Comparison of ENCODE assay signal across 8 mouse cellular contexts in the genomic region with DNA sequence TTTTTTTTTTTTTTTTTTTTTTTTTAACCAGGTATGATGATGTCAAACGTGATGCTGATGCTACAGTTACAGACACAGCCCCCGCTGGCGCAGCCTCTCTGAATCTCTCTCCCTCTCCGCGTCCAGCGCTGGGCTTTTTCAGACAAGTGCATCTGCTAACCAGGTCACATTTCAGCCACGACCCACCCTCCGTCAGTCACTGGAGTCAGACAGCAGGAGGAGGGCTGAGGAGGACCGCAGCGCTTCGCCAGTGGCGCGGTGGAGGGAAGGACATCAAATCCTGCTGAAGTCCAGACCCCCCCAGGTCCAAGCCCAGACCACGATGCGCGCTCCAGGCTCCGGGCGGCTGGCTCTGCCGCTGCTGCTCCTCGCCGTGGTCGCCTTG. TPM values are rescaled to one million over a fixed set of nuclear protein-coding genes. Genes with fewer than 3 reads are reported as not detected.
DNase-seq lines count a peak whose midpoint lies in the region; ATAC-seq and TF ChIP-seq lines count a peak whose summit lies in the region.

A gene (plus strand): TSS at position 74 of the 385 bp plus-strand sequence.

- 4% methylated on average over 22 of the region's 22 CpGs for whole genome bisulfite sequencing in liver, adult 2 months
- WGBS in hindbrain, embryonic 15.5 days, result under 1% methylated on average over 22 of the region's 22 CpGs
- WGBS in limb, embryonic 12.5 days, result under 1% methylated on average over 22 of the region's 22 CpGs
- under 1% methylated on average over 22 of the region's 22 CpGs for WGBS in midbrain, embryonic 16.5 days

- H3K9me3 ChIP-seq in hindbrain, embryonic 15.5 days, result no peaks in the 10 kb centered on the region
- no peaks in the 10 kb centered on the region for H3K9me3 ChIP-seq in limb, embryonic 12.5 days
- H3K9me3 ChIP-seq in midbrain, embryonic 16.5 days (replicated peaks; ENCODE audit: control insufficient read depth, low read length, poor library complexity, severe bottlenecking), result no peaks in the 10 kb centered on the region

- peaks cover 19% of the 10 kb centered on the region for H3K27me3 ChIP-seq in liver, adult 2 months (ENCODE audit: control insufficient read depth, insufficient read depth, low read length)
- no peaks in the 10 kb centered on the region for H3K27me3 ChIP-seq in hindbrain, embryonic 15.5 days
- H3K27me3 ChIP-seq in limb, embryonic 12.5 days, result peaks cover 73% of the 10 kb centered on the region
- H3K27me3 ChIP-seq in midbrain, embryonic 16.5 days (ENCODE audit: control insufficient read depth, insufficient read depth, low read depth, low read length), result no peaks in the 10 kb centered on the region

- no peaks in the 10 kb centered on the region for H3K36me3 ChIP-seq in liver, adult 2 months (ENCODE audit: control insufficient read depth, insufficient read depth, low read length)
- H3K36me3 ChIP-seq in hindbrain, embryonic 15.5 days, result no peaks in the 10 kb centered on the region
- H3K36me3 ChIP-seq in limb, embryonic 12.5 days, result no peaks in the 10 kb centered on the region
- no peaks in the 10 kb centered on the region for H3K36me3 ChIP-seq in midbrain, embryonic 16.5 days (ENCODE audit: control insufficient read depth, insufficient read depth, low read length)

- peak within 1 kb of the TSS; percentile 89 for H3K4me2 ChIP-seq in hindbrain, embryonic 15.5 days
- H3K4me2 ChIP-seq in limb, embryonic 12.5 days, result peak within 1 kb of the TSS; percentile 98
- H3K4me2 ChIP-seq in midbrain, embryonic 16.5 days (ENCODE audit: low read length), result peak within 1 kb of the TSS; percentile 91

- H3K4me3 ChIP-seq in liver, adult 2 months (ENCODE audit: insufficient read depth, low read depth, low read length), result peak within 1 kb of the TSS; percentile 38; the same call in 1 of the 2 replicates
- peak within 1 kb of the TSS; percentile 88 for H3K4me3 ChIP-seq in hindbrain, embryonic 15.5 days
- peak within 1 kb of the TSS; percentile 61 for H3K4me3 ChIP-seq in limb, embryonic 12.5 days (replicated peaks)
- H3K4me3 ChIP-seq in midbrain, embryonic 16.5 days (ENCODE audit: low read depth, low read length), result peak within 1 kb of the TSS; percentile 66

- no peak for TF ChIP-seq CTCF in liver, adult 2 months (IDR thresholded peaks at IDR 0.05; ENCODE audit: low read depth, low read length)

- no peak for TF ChIP-seq POLR2A in liver, adult 2 months (IDR thresholded peaks at IDR 0.05; ENCODE audit: extremely low read depth, insufficient read depth, low read length)

- H3K4me1 ChIP-seq in liver, adult 2 months (ENCODE audit: control insufficient read depth, insufficient read depth, low read length), result no peaks in the 10 kb centered on the region
- H3K4me1 ChIP-seq in hindbrain, embryonic 15.5 days (replicated peaks), result peaks cover 43% of the 10 kb centered on the region
- H3K4me1 ChIP-seq in limb, embryonic 12.5 days (replicated peaks), result peaks cover 28% of the 10 kb centered on the region
- peaks cover 34% of the 10 kb centered on the region for H3K4me1 ChIP-seq in midbrain, embryonic 16.5 days (ENCODE audit: control insufficient read depth, insufficient read depth, low read length)

- ATAC-seq in hindbrain, embryonic 15.5 days (ENCODE audit: low FRiP score, low read depth), result peak; percentile 85
- no peak for ATAC-seq in limb, embryonic 12.5 days (ENCODE audit: insufficient number of reproducible peaks, insufficient read depth, low FRiP score, low TSS enrichment, low read depth)
- peak; percentile 86 for ATAC-seq in midbrain, embryonic 16.5 days
- no peak for ATAC-seq in erythroid progenitor cell, adult 5-6 weeks (replicated peaks; ENCODE audit: low FRiP score, poor library complexity, severe bottlenecking)

- H3K27ac ChIP-seq in liver, adult 2 months (replicated peaks; ENCODE audit: insufficient read depth, low read depth, low read length), result no peak within 1 kb of the TSS
- peak within 1 kb of the TSS; percentile 96 for H3K27ac ChIP-seq in hindbrain, embryonic 15.5 days (replicated peaks)
- H3K27ac ChIP-seq in limb, embryonic 12.5 days, result no peak within 1 kb of the TSS
- H3K27ac ChIP-seq in midbrain, embryonic 16.5 days (ENCODE audit: low read length), result peak within 1 kb of the TSS; percentile 97

- H3K79me2 ChIP-seq in liver, adult 2 months (ENCODE audit: control insufficient read depth, insufficient read depth, low read length), result no peaks in the 10 kb centered on the region

- no peak for DNase-seq in liver, adult 2 months (ENCODE audit: extremely low read depth, low read depth, low spot score)
- DNase-seq in liver, result no peak
- DNase-seq in cerebellum, adult 18-20 months, result peak; percentile 77 to 80
- DNase-seq in frontal cortex, postnatal 10 days (ENCODE audit: low spot score in 2 of 2), result peak; percentile 73 to 74

- no peak within 1 kb of the TSS for H3K9ac ChIP-seq in liver, adult 2 months (ENCODE audit: low read depth, low read length)
- peak within 1 kb of the TSS; percentile 81 for H3K9ac ChIP-seq in hindbrain, embryonic 15.5 days
- peak within 1 kb of the TSS; percentile 64 for H3K9ac ChIP-seq in limb, embryonic 12.5 days (replicated peaks)
- H3K9ac ChIP-seq in midbrain, embryonic 16.5 days (ENCODE audit: low read depth, low read length), result peak within 1 kb of the TSS; percentile 91

RNA-seq across cellular contexts. Expression of the gene that starts here (rescaled TPM):
- total RNA-seq in liver, adult 2 months (2014; rRNA removed), result 0.18 and 0.40 TPM in 2 replicates
- polyA plus RNA-seq in liver, adult 2 months (2012; rRNA removed), result 0.34 and 0.40 TPM in 2 replicates
- 106 and 113 TPM in 2 replicates for polyA plus RNA-seq in hindbrain, embryonic 15.5 days (2015; fragmentation: Nextera tagmentation; extraction: Ambion mirVana)
- polyA plus RNA-seq in limb, embryonic 12.5 days (2016; fragmentation: Nextera tagmentation; extraction: Ambion mirVana), result 4.1 and 4.4 TPM in 2 replicates
- 115 and 129 TPM in 2 replicates for polyA plus RNA-seq in midbrain, embryonic 16.5 days (2015; fragmentation: Nextera tagmentation; extraction: Ambion mirVana)
- total RNA-seq in erythroid progenitor cell, adult 5-6 weeks (2015; ENCODE audit: low replicate concordance), result not detected in 2 replicates
- total RNA-seq in erythroid progenitor cell, adult 5-6 weeks (2017; ENCODE audit: low replicate concordance), result not detected in 2 replicates

Comparison
In these comparisons a context has a peak if more than half of its experiments do, and no peak if none do; other contexts are left out.
1. RNA of the gene that starts here (polyA plus RNA-seq): 115 to 129 TPM in midbrain, embryonic 16.5 days and 106 to 113 TPM in hindbrain, embryonic 15.5 days; 4.1 to 4.4 TPM in limb, embryonic 12.5 days and 0.34 to 0.40 TPM in liver, adult 2 months; every median in the first group is over 10 times any median in the second.
2. DNase-seq: peak in cerebellum, adult 18-20 months (2 of 2) and frontal cortex, postnatal 10 days (2 of 2); none in liver, adult 2 months (single experiment) and liver (single experiment).
3. H3K27ac ChIP-seq: peak in hindbrain, embryonic 15.5 days (single experiment) and midbrain, embryonic 16.5 days (single experiment); none in liver, adult 2 months (single experiment) and limb, embryonic 12.5 days (single experiment).
4. H3K4me3 ChIP-seq: peak in every context shown above with its lines; median percentile 88 in hindbrain, embryonic 15.5 days; 66 in midbrain, embryonic 16.5 days; 61 in limb, embryonic 12.5 days; 38 in liver, adult 2 months.
5. ATAC-seq: peak in hindbrain, embryonic 15.5 days (single experiment) and midbrain, embryonic 16.5 days (single experiment); none in limb, embryonic 12.5 days (single experiment) and erythroid progenitor cell, adult 5-6 weeks (single experiment).
6. Peak in every context shown above with its lines, with median percentiles within 50 percentile points of each other: H3K4me2 ChIP-seq.